Mouse (Mus musculus) embryonic stem cell, embryonic (primary cell): ENCODE data around the gene Gmppb.

Source experiments
- CTCF ChIA-PET, 4 experiments: fragments of 300-600 bp in 2 of 4; fragments of 350-600 bp in 2 of 4; sonication (Branson Sonifier 250); formaldehyde crosslinking; loops; one replicate each; lab custom pipeline; 2022; ENCODE audit warnings: inconsistent platforms in 2 of 4; lab: Charles Lee
- POLR2A ChIA-PET, 4 experiments: fragments of 300-600 bp in 2 of 4; fragments of 350-600 bp in 2 of 4; sonication (Branson Sonifier 250); formaldehyde crosslinking; loops; one replicate each; lab custom pipeline; 2022; ENCODE audit warnings: antibody characterized with exemption in 4 of 4, inconsistent platforms in 1 of 4; lab: Charles Lee

Gene Gmppb

DNA sequence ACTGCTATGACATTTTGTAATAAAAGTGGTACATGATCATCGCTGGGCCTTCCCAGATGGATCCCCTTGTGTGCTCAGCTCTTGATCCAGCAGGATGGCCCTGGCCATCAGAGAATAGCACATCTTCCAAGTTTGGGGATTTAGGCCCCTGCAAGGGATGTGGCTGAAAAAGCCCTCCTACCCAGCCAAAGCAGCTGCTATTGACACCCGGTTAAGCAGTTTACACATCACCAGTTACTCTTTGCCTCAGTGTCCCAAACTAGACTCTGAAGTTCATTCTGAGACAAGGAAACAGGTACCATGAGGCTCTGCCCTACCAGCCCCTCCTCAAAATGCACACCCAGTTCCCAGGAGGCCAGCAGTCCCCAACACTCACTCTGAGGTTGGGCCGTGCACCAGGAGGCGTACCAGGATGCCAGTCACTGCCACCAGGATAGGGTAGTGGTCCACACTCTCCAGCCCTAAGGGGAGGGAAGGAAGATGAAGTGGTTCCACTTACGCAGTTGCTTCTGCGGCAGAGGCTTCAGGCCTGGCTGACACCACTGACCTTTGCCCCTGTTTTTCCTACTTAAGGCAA is 6.7 kb downstream of the Gmppb start:
- POLR2A ChIA-PET: interaction anchor here in 2 of 4 experiments (0.8 to 4.7 kb wide), 12 partner anchors 10 to 157 kb away, joined by 3 to 43 read pairs (median 6); partner anchors contain the start of gene Mst1r (in 1 of the 2)
- CTCF ChIA-PET: interaction anchor here (0.5 to 7.1 kb wide), 14 partner anchors 9 to 397 kb away, joined by 3 to 139 read pairs (median 6); partner anchors contain the start of gene Mst1r (in 1 of the 4)

DNA sequence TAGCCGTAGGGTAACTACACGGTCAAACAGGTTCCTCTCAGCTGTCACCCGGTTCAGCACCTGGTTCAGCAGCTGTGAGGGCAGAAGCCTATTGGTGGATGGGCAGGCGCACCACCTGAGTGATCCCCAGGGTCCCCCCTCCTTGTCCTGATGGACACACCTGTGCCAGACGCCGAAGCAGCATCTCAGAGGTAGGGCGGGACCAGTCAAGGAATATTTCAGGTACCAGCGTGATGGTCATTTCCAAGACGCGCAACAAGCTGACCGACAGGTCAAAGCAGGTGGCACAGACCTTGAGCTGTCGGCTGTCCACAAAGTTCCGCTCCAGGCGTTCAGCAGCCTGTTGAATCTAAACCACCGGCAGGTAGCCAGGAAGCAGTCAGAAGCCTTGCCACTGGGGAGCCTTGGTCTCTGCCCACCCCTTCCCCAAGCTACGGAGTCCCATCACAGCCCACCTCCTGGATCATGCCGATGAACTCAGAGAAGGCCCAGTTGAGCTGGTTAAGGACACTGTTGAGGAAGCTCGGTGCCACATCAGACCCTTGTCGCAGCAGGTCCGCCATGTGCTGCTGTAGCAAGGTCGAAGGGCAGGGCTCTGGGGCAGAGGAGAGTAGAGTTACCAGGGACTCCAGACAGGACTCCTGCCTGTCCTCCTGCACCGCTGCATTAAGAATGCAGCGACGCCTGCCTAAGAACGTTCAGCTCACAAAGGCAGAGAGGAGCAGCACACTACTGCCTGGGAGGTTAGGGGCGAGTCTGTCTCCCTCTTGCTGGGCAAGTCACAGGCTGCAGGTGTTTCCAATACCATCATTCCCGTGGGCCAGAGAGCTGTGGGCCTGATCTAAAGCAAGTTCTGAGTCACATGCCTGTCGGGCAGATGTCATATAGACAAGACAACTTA is 7.6 kb downstream of the Gmppb start:
- POLR2A ChIA-PET: interaction anchor here in 2 of 4 experiments (0.8 to 4.7 kb wide), 15 partner anchors 8 to 184 kb away, joined by 3 to 43 read pairs (median 4); partner anchors contain the start of genes Gmppb (in 1 of the 2), Mst1 (in 1 of the 2), Mst1r (in 1 of the 2) and Rbm6 (in 1 of the 2)
- CTCF ChIA-PET: interaction anchor here (0.5 to 7.1 kb wide), 16 partner anchors 10 to 551 kb away, joined by 3 to 139 read pairs (median 3); partner anchors contain the start of gene Mst1r (in 1 of the 4)

DNA sequence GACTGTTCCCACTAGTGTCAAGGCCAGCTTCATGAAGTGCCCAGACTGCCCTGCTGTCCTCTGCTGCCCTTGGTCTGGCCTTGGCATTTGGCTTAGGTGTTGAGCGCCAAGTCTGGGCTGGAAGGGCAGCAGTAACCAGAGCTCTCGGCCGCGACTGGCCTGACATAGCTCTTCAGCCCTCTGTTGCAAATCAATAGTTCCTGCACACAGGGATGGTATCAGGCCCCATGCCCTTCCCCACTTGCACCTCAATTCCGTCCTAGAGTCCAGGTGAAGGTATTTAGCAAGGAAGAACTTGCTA is 8.2 kb downstream of the Gmppb start:
- ChIA-PET POLR2A (interaction anchor here in 2 of 4 experiments (0.9 to 2.7 kb wide), 10 partner anchors 9 to 184 kb away, joined by 3 to 11 read pairs (median 4); partner anchors contain the start of genes Gmppb (in 1 of the 2), Mst1 (in 1 of the 2) and Rbm6 (in 1 of the 2)), CTCF (interaction anchor here (0.5 to 7.1 kb wide), 13 partner anchors 10 to 551 kb away, joined by 3 to 139 read pairs (median 4); partner anchors contain the start of gene Mst1r (in 1 of the 4))

DNA sequence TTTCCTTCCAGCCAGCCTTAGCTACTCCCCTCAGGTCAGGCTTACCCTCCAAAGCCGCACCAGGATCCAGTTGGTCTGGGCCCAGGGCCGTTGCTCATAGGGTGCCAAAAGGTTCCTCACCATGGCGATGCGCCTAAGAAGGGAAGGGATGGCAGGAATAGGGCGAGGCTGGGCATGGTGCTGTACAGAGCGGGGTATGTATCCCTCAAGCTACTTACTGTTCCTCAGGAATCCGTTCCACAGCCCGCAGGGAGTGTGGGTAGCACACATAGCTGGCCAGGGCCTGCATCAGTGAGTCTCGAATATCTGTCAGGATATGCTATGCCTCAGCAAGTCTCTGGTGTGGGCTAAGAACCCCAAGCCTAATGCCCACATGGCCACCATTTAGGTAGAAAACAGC is 9.2 kb downstream of the Gmppb start:
- POLR2A ChIA-PET: interaction anchor here in 2 of 4 experiments (1.0 to 2.7 kb wide), 6 partner anchors 9 to 156 kb away, joined by 3 to 11 read pairs (median 5); partner anchors contain the start of gene Gmppb (in 1 of the 2)
- CTCF ChIA-PET: interaction anchor here in 3 of 4 experiments (0.5 to 3.7 kb wide), 8 partner anchors 9 to 154 kb away, joined by 3 to 19 read pairs (median 6); no protein-coding TSS in a partner anchor

DNA sequence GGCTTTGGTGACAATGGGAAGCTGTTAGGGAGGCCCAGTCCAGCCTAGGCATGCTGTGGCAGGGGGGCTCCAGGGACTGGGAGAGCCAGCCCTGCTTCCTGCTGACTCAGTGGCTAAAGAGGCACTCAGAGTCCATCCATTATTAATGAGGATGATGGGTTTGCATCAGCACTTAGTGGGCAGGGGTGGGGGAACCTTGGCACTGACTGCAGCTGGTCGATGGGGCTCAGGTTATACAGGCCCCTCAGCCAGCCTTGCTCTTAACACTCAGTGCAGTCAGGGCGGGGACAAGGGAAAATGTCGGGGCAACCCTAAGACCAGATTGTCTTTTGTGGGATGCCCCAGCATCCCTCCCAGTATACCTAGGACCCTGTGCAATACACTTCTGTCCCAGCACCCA is 13.1 kb downstream of the Gmppb start:
- ChIA-PET POLR2A (interaction anchor here in 2 of 4 experiments (1.0 to 2.6 kb wide), 2 partner anchors 9 kb away, joined by 3 to 11 read pairs; partner anchors contain the start of gene Amigo3 (in 2 of the 2)), CTCF (interaction anchor here in 2 of 4 experiments (0.7 to 8.6 kb wide), 7 partner anchors 9 to 417 kb away, joined by 3 to 101 read pairs (median 6); partner anchors contain the start of genes Mst1r (in 2 of the 2), Amigo3 (in 1 of the 2) and Apeh (in 1 of the 2))

DNA sequence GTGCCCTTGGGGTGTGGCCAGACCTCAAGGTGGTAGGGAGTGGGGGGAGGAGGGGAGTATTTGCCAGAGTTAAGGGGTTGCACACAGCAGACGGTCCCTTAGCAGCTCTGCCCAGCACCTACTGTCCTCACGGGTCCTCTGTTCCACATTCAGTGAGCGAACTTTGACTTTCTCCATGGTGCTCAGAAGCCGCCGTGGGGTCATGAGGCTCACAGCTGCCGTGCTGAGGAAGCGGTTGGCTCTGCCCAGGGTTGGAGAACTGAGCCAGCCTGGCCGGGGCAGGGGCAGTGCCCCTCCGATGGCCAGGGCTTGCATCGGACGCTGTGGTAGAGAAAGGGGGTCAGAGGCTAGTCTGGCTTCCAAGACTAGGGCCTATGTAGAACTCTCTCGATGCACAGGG is 14.3 kb downstream of the Gmppb start:
- CTCF ChIA-PET: interaction anchor here (0.6 to 8.6 kb wide), 9 partner anchors 10 to 162 kb away, joined by 3 to 101 read pairs (median 9); partner anchors contain the start of genes Amigo3 (in 3 of the 4), Gmppb (in 1 of the 4) and Mst1r (in 1 of the 4)

DNA sequence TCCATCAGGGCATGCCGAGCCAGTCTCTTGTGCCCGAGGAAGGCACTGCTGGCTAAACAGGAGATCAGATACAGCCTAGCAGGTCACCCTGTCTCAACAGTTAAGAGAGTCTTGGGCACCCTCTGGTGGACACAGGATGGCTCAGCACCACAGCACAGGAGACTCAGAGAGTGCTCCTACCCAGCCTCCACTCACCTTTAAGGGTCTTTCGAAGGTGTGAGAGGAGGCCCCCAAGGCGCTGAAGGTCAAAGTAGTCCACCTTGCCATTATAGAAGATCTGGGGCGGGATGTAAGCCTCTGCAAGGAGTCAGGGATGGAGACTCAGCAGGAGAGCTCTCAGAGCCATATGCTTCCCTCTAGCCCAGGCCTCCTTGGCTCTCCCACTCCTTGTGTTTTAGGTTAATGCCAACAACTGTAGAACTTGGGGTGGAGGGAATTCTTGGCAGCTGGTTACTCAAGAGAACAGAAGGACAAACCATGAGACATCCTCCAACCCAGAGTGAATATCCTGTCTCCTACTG is 16.5 kb downstream of the Gmppb start:
- ChIA-PET POLR2A (interaction anchor here in 2 of 4 experiments (1.2 to 3.3 kb wide), 5 partner anchors 9 to 161 kb away, joined by 4 to 15 read pairs (median 9); partner anchors contain the start of gene Amigo3 (in 2 of the 2)), CTCF (interaction anchor here (0.6 to 8.6 kb wide), 17 partner anchors 12 to 420 kb away, joined by 3 to 101 read pairs (median 3); partner anchors contain the start of genes Amigo3 (in 2 of the 4), Mst1r (in 2 of the 4), Apeh (in 1 of the 4) and Gmppb (in 1 of the 4))

More for the DNA sequence above, 14.3 kb downstream of the Gmppb start:
- POLR2A ChIA-PET: interaction anchor here in 3 of 4 experiments (0.9 to 2.6 kb wide), 7 partner anchors 9 to 176 kb away, joined by 3 to 11 read pairs (median 5); partner anchors contain the start of genes Amigo3 (in 2 of the 3), Gmppb (in 1 of the 3) and Mon1a (in 1 of the 3)

DNA sequence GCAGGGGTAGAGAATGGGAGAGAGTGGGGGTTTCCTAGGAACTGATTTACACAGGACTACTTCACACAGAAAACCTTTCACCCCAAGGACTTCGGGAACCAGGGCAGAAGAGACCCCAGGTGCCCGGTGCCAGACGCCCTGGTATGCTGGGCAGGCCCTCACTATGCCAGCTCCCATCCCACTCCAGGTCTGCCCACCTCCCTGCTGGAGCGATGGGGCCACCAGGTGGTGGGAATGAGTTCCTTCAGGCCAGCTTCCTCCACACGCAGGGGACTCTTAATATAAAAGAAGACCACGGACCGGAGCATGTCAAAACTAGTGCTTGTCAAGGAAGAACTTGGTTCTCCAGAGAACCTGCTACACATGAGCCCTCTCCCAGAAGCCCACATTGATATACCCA is 18.2 kb downstream of the Gmppb start:
- POLR2A ChIA-PET: interaction anchor here in 3 of 4 experiments (0.5 to 3.3 kb wide), 18 partner anchors 11 to 321 kb away, joined by 3 to 15 read pairs (median 4); partner anchors contain the start of genes Amigo3 (in 2 of the 3), Apeh (in 1 of the 3), Ip6k1 (in 1 of the 3) and Mst1 (in 1 of the 3)
- CTCF ChIA-PET: interaction anchor here (0.6 to 8.6 kb wide), 72 partner anchors 8 to 441 kb away, joined by 3 to 101 read pairs (median 5); partner anchors contain the start of genes Mst1r (in 3 of the 4), Apeh (in 2 of the 4), Mon1a (in 2 of the 4) and Rbm6 (in 2 of the 4)

DNA sequence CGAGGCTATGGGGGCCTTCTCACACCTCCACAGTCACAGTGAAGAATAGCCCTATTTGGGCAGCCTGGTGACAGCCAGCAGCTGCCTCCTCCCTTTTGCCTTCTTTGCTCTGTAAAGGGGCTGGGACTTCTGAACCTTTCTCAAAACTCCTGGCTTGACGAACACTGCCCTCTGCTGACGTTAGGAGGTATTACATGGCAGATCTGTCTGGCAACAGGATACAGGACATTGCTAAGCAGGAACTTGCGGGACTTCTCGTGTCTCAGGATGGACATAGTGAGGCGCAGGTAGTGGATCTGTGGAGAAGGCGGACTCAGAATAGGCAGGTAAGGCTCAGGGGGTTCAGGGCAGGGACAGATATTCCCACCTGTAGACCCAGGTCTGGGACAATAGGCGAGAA is 18.9 kb downstream of the Gmppb start:
- ChIA-PET POLR2A (interaction anchor here in 3 of 4 experiments (1.2 to 3.3 kb wide), 13 partner anchors 10 to 167 kb away, joined by 3 to 15 read pairs (median 6); partner anchors contain the start of genes Amigo3 (in 2 of the 3), Apeh (in 1 of the 3), Ip6k1 (in 1 of the 3) and Mst1 (in 1 of the 3)), CTCF (interaction anchor here (0.6 to 8.6 kb wide), 64 partner anchors 8 to 423 kb away, joined by 3 to 101 read pairs (median 5); partner anchors contain the start of genes Mst1r (in 3 of the 4), Apeh (in 2 of the 4), Mon1a (in 2 of the 4) and Rbm6 (in 2 of the 4))

DNA sequence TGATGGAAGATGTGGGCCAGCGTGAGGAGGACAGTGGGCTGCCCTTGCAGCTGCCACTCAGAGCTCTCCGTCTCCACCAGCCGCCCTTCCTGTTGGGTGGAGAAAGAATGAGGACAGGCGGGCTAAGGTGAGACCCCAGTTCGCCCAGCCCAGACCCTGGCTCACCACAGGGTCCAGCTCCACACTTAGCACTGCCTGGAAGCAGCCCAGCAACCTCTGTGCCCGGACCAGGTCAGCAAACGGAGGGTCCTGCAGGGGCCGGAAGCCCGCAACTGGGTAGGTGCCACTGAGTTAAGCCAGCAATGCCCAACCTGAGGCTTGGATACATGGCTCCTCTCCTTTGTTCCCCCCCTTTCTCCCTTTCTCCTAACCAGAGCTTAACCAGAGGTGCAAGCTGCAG is 20.0 kb downstream of the Gmppb start:
- CTCF ChIA-PET: interaction anchor here (0.6 to 8.6 kb wide), 18 partner anchors 11 to 168 kb away, joined by 3 to 101 read pairs (median 10); partner anchors contain the start of genes Apeh (in 2 of the 4), Mst1 (in 1 of the 4) and Mst1r (in 1 of the 4)

DNA sequence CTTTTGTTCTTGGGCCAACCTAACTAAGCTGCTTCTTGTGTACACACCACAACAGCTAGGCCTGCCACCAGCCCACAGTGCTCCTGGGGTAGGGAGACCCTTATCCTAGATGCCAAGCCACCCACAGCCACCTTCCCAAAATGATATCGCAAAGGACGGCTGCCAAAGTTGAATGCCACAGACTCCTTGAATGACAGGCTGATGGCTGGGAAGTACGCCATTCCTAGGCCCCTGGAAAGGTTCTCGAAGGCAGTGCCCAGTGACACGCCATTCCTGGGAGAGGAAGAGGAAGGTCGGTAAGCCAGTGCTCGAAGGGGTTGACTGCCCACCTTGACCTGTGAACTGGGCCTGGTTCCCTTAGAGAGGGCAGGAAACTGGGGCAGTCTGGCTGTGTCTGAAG is 20.5 kb downstream of the Gmppb start:
- ChIA-PET POLR2A (interaction anchor here in 1 of 4 experiments (1.2 to 2.4 kb wide), 2 partner anchors 9 to 25 kb away, joined by 4 to 10 read pairs; partner anchors contain the start of gene Apeh), CTCF (interaction anchor here in 3 of 4 experiments (0.7 to 8.6 kb wide), 6 partner anchors 91 to 176 kb away, joined by 3 to 101 read pairs (median 18); partner anchors contain the start of gene Mst1r (in 1 of the 3))

More for the DNA sequence above, 20.0 kb downstream of the Gmppb start:
- POLR2A ChIA-PET: interaction anchor here in 2 of 4 experiments (0.7 to 3.3 kb wide), 5 partner anchors 9 to 26 kb away, joined by 3 to 12 read pairs (median 5); partner anchors contain the start of genes Amigo3 (in 2 of the 2) and Apeh (in 1 of the 2)

DNA sequence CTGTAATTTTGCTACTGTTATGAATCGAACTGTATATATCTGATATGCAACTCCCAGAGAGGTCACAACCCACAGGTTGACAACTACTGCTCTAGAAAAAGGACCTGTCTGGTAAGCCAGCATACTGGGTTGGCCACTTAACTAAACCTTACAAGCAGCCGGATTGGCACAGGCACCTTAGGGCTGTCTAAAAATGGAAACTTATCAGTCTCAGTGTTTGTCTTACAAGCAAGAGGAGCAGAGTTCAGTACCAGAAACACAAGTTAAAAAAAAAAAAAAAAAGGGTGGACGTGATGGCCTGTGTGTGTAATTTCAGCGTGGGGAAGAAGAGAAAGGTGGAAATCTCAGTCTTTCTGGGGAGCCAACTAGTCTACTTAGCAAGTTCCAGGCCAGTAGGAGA is 22.8 kb downstream of the Gmppb start:
- POLR2A ChIA-PET: interaction anchor here in 2 of 4 experiments (0.7 to 1.6 kb wide), 5 partner anchors 14 to 1289 kb away, joined by 3 to 4 read pairs (median 3); no protein-coding TSS in a partner anchor
- CTCF ChIA-PET: interaction anchor here in 3 of 4 experiments (0.6 to 1.0 kb wide), 3 partner anchors 65 to 170 kb away, joined by 4 to 8 read pairs (median 5); no protein-coding TSS in a partner anchor

DNA sequence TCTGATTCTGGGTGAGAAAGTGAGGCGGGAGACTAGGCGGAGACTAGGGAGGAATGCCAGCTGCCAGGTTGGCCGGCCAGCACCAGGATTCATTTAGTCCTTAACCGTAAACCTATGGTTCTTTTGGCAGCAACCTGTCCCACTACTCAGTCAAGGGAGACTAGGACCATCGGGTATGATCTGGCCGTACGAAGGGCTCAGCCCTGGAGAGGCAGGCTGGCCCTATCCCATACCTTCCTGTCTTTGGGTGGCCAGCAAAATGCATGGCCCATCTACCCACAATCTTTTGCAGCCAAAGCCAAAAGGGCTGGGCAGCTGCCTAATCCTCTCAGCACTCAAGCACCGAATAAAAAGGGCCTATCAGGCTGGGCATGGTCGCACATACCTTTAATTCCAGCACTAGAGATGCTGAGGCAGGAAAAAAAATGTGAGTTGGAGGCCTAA is 23.5 kb downstream of the Gmppb start:
- POLR2A ChIA-PET: interaction anchor here in 3 of 4 experiments (0.6 to 1.6 kb wide), 7 partner anchors 17 to 1290 kb away, joined by 3 to 5 read pairs (median 3); partner anchors contain the start of genes Amigo3 (in 1 of the 3) and Apeh (in 1 of the 3)

DNA sequence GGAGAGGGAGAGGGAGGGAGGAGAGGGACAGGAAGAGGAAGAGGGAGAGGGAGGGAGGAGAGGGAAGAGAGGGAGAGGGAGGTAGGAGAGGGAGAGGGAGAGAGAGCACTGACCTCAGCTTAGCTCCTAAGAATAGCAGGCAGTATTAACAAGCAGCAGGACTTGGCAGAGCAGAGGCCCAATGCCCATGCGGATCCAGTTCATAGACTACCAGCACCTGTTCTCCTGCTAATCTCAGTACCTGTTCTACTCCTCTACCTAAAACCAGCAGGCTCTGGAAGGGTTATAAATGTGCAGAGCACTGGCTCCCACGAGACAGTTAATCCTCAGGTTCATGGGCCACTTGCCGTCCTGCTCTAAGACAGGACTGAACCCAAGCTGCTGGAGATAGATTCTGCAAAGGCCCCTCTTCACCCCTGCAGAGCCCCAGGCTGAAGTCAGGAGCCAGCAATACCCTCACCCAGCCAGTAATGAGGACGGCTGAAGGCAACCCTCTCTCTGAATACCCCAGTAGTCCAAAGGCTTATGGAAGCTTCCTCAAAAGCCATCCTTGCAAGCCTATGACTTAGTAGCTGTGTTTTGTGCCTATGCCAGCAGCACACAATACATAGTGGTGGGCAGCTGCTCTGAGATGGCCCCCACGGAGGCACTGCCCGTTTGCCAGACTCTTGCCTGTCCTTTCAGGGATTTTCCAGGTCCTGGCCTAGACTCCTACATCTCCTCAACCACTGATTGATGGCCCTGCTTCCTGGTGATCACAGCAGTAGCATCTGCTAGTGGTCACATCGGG is 24.3 kb downstream of the Gmppb start:
- CTCF ChIA-PET: interaction anchor here in 1 of 4 experiments (0.9 to 2.0 kb wide), 3 partner anchors 20 to 172 kb away, joined by 3 to 6 read pairs (median 3); partner anchors contain the start of genes Amigo3 and Apeh
- POLR2A ChIA-PET: interaction anchor here in 2 of 4 experiments (0.6 to 1.6 kb wide), 4 partner anchors 20 to 138 kb away, joined by 3 to 5 read pairs (median 4); partner anchors contain the start of genes Amigo3 (in 1 of the 2) and Apeh (in 1 of the 2)

More for the DNA sequence above, 23.5 kb downstream of the Gmppb start:
- CTCF ChIA-PET: interaction anchor here in 2 of 4 experiments (0.6 to 2.0 kb wide), 4 partner anchors 19 to 171 kb away, joined by 3 to 8 read pairs (median 4); partner anchors contain the start of genes Amigo3 (in 1 of the 2) and Apeh (in 1 of the 2)
